8 mouse cellular contexts compared by ENCODE assay signal in genomic region chr9:122351303-122352024, GRCm38 (mm10). TPM values are rescaled to one million over a fixed set of nuclear protein-coding genes. Genes with fewer than 3 reads are reported as not detected.
DNase-seq lines count a peak whose midpoint lies in the region; ATAC-seq lines count a peak whose summit lies in the region.

TSS of gene Abhd5 (plus strand) at chr9:122351608.

- H3K4me3 ChIP-seq in hindbrain, embryonic 15.5 days, result peak within 1 kb of the TSS; percentile 77

- under 1% methylated on average over 83 of the region's 84 CpGs for WGBS in hindbrain, embryonic 15.5 days

- no peaks in the 10 kb centered on the region for H3K27me3 ChIP-seq in hindbrain, embryonic 15.5 days

- H3K4me2 ChIP-seq in hindbrain, embryonic 15.5 days, result peak within 1 kb of the TSS; percentile 72

- DNase-seq in R1 (ENCODE audit: low read depth, low spot score), result peak; percentile 88
- DNase-seq in cerebellum, postnatal 25 days, result peak; percentile 90 to 95
- peak; percentile 90 to 92 for DNase-seq in frontal cortex, postnatal 36 days (ENCODE audit: low spot score in 2 of 2)
- DNase-seq in left cerebral cortex, adult 11 months (ENCODE audit: low spot score), result peak; percentile 87
- peak; percentile 98 to 99 for DNase-seq in lung, postnatal 4 days
- peak; percentile 97 for DNase-seq in retina, postnatal 7 days (ENCODE audit: low read depth, low spot score)
- peak; percentile 99 for DNase-seq in urinary bladder, adult 2 months (ENCODE audit: low spot score)

- peak; percentile 97 for ATAC-seq in hindbrain, embryonic 15.5 days (ENCODE audit: low FRiP score, low read depth)

- peak within 1 kb of the TSS; percentile 75 for H3K9ac ChIP-seq in hindbrain, embryonic 15.5 days

- peak within 1 kb of the TSS; percentile 80 for H3K27ac ChIP-seq in hindbrain, embryonic 15.5 days (replicated peaks)

- H3K36me3 ChIP-seq in hindbrain, embryonic 15.5 days, result no peaks in the 10 kb centered on the region

- peaks cover 12% of the 10 kb centered on the region; the same call in 1 of the 2 replicates for H3K4me1 ChIP-seq in hindbrain, embryonic 15.5 days (replicated peaks)

- H3K9me3 ChIP-seq in hindbrain, embryonic 15.5 days, result no peaks in the 10 kb centered on the region

RNA-seq across cellular contexts. Expression of gene Abhd5, which starts in this region (rescaled TPM):
- 22.4 and 26.1 TPM in 2 replicates for polyA plus RNA-seq in hindbrain, embryonic 15.5 days (2015; fragmentation: Nextera tagmentation; extraction: Ambion mirVana)
- 30.8 and 38.4 TPM in 2 replicates for polyA plus RNA-seq in urinary bladder, adult 2 months (2012; rRNA removed)

Comparison
In these comparisons a context has a peak if more than half of its experiments do, and no peak if none do; other contexts are left out.
1. Peak in every context shown above with its lines: DNase-seq, ATAC-seq, H3K4me3 ChIP-seq and H3K27ac ChIP-seq.